Mouse (Mus musculus): ENCODE data around the gene Asb2.

GRCm38 (mm10) chr12:103311921-103312320 is 43.9 kb downstream of the Asb2 start:
- TF ChIP-seq CTCF (IDR thresholded peaks at IDR 0.05; ENCODE audit: control insufficient read depth, insufficient read depth, insufficient replicate concordance, low read depth, low read length) (no peak), POLR2A (IDR thresholded peaks at IDR 0.05; ENCODE audit: control insufficient read depth, low read depth, low read length) (no peak)
